Mouse (Mus musculus) urinary bladder, adult 18-20 months (tissue): ENCODE measurements around the gene Fut11.
"Not testable (repeated sequence)": the region's sequence is repeated elsewhere in the genome, so short reads cannot be mapped to it uniquely, and the experiment has no call there.

Experiments
- DNase-seq, 2 experiments: peaks; one replicate each; pipeline ENCODE4 v3.0.0; 2022; ENCODE audit warnings: low spot score in 2 of 2, mixed read lengths in 2 of 2

The Fut11 gene

GRCm38 (mm10) chr14:20674064-20674833 lies 20.5 kb upstream of the Fut11 start, which contains the start of gene Sec24c:
Gene Sec24c, plus strand, starts transcription at chr14:20674308.
- peak; percentile 94 to 96 for DNase-seq

- DNase-seq, result no peak
These were observed 16.9 kb upstream of the Fut11 start for GRCm38 (mm10) chr14:20677906-20678305.

GRCm38 (mm10) chr14:20681742-20682141 lies 13.0 kb upstream of the Fut11 start:
- no peak for DNase-seq

- no peak for DNase-seq
These were observed 12.3 kb upstream of the Fut11 start for GRCm38 (mm10) chr14:20682498-20682897.

GRCm38 (mm10) chr14:20686576-20686975 lies 8.2 kb upstream of the Fut11 start:
- no peak for DNase-seq

- no peak for DNase-seq
These were observed 5.8 kb upstream of the Fut11 start for GRCm38 (mm10) chr14:20689009-20689408.

GRCm38 (mm10) chr14:20691772-20692171 lies 3.0 kb upstream of the Fut11 start:
- DNase-seq, result no peak

GRCm38 (mm10) chr14:20693589-20694101 lies 1.1 kb upstream of the Fut11 start:
- no peak for DNase-seq

- no peak for DNase-seq
These were observed 434 bp upstream of the Fut11 start for GRCm38 (mm10) chr14:20694185-20694883.

- no peak for DNase-seq
These were observed 1.2 kb downstream of the Fut11 start for GRCm38 (mm10) chr14:20695761-20696520.

- DNase-seq, result no peak
These were observed 2.2 kb downstream of the Fut11 start for GRCm38 (mm10) chr14:20696986-20697385.

- no peak for DNase-seq
These were observed 3.7 kb downstream of the Fut11 start for GRCm38 (mm10) chr14:20698515-20698914.

- no peak for DNase-seq
These were observed 5.6 kb downstream of the Fut11 start for GRCm38 (mm10) chr14:20700362-20700761.

GRCm38 (mm10) chr14:20701554-20701953 lies 6.8 kb downstream of the Fut11 start:
- DNase-seq, result no peak

- DNase-seq, result no peak
These were observed 7.5 kb downstream of the Fut11 start for GRCm38 (mm10) chr14:20702096-20702740.

- peak; percentile 83 to 96 for DNase-seq
These were observed 8.1 kb downstream of the Fut11 start, which contains the start of gene Chchd1 for GRCm38 (mm10) chr14:20702741-20703381. Gene Chchd1, plus strand, starts transcription at chr14:20703006.

GRCm38 (mm10) chr14:20703461-20703860 lies 8.7 kb downstream of the Fut11 start:
- DNase-seq, result not testable (repeated sequence)

GRCm38 (mm10) chr14:20707201-20708190 lies 12.7 kb downstream of the Fut11 start, which contains the start of gene Zswim8:
Gene Zswim8, plus strand, starts transcription at chr14:20707552.
- peak; percentile 85 to 86 for DNase-seq

- DNase-seq, result no peak
These were observed 13.5 kb downstream of the Fut11 start for GRCm38 (mm10) chr14:20708239-20708638.

GRCm38 (mm10) chr14:20713832-20714231 lies 19.1 kb downstream of the Fut11 start:
- DNase-seq, result no peak
